Mouse (Mus musculus) inflammation-experienced regulatory T-cells, adult 6 months (primary cell): ENCODE results near the gene Cend1. TPM values are rescaled to one million over a fixed set of nuclear protein-coding genes. Genes with fewer than 3 reads are reported as not detected.

ENCODE experiments used
- ATAC-seq: one replicate; pipeline ENCODE4 v1.8.0; 2017
- polyA plus RNA-seq, 3 experiments: library from polyadenylated mRNA; unstranded; fragments of 100-300 nt; shearing (Covaris generic); gene quantifications; one replicate each; pipeline ENCODE4 v1.2.1; 2017

The Cend1 gene
- polyA plus RNA-seq: 1 to 10 TPM in 1 of 3 experiments, not detected in 2; 1.7 TPM

- ATAC-seq: no peak
Measured at GRCm38 (mm10) chr7:141429310-141429709, at the start of gene Cend1. TSS of gene Cend1 (minus strand) at chr7:141429491.

- no peak for ATAC-seq
Measured at GRCm38 (mm10) chr7:141478270-141478748, 49.0 kb upstream of the Cend1 start.

- ATAC-seq: no peak
Measured at GRCm38 (mm10) chr7:141477578-141478269, 48.4 kb upstream of the Cend1 start.

- no peak for ATAC-seq
Measured at GRCm38 (mm10) chr7:141476981-141477370, 47.7 kb upstream of the Cend1 start.

- no peak for ATAC-seq
Measured at GRCm38 (mm10) chr7:141476226-141476980, 47.1 kb upstream of the Cend1 start.

GRCm38 (mm10) chr7:141475805-141476158 lies 46.5 kb upstream of the Cend1 start:
- ATAC-seq: no peak

GRCm38 (mm10) chr7:141475011-141475804 lies 45.9 kb upstream of the Cend1 start, which contains the start of the genes Polr2l and Tspan4:
TSS of gene Polr2l (minus strand) at chr7:141475132.
TSS of gene Tspan4 (plus strand) at chr7:141475240.
- ATAC-seq: peak; percentile 89

GRCm38 (mm10) chr7:141474160-141474559 lies 44.9 kb upstream of the Cend1 start:
- no peak for ATAC-seq

- ATAC-seq: no peak
Measured at GRCm38 (mm10) chr7:141472763-141473162, 43.5 kb upstream of the Cend1 start.

- ATAC-seq: no peak
Measured at GRCm38 (mm10) chr7:141472226-141472625, 42.9 kb upstream of the Cend1 start.

GRCm38 (mm10) chr7:141471236-141471635 lies 41.9 kb upstream of the Cend1 start:
- ATAC-seq: no peak

GRCm38 (mm10) chr7:141470637-141470944 lies 41.3 kb upstream of the Cend1 start:
- ATAC-seq: no peak

- ATAC-seq: no peak
Measured at GRCm38 (mm10) chr7:141469901-141470636, 40.8 kb upstream of the Cend1 start.

- no peak for ATAC-seq
Measured at GRCm38 (mm10) chr7:141469352-141469751, 40.1 kb upstream of the Cend1 start.

- ATAC-seq: no peak
Measured at GRCm38 (mm10) chr7:141468522-141469211, 39.4 kb upstream of the Cend1 start.

- no peak for ATAC-seq
Measured at GRCm38 (mm10) chr7:141468164-141468521, 38.9 kb upstream of the Cend1 start.

- ATAC-seq: peak; percentile 67
Measured at GRCm38 (mm10) chr7:141467230-141468030, 38.1 kb upstream of the Cend1 start, which contains the start of gene Cd151. TSS of gene Cd151 (plus strand) at chr7:141467392.

GRCm38 (mm10) chr7:141466607-141467148 lies 37.4 kb upstream of the Cend1 start:
- ATAC-seq: no peak

GRCm38 (mm10) chr7:141466045-141466394 lies 36.7 kb upstream of the Cend1 start:
- ATAC-seq: no peak

GRCm38 (mm10) chr7:141465388-141466044 lies 36.2 kb upstream of the Cend1 start:
- ATAC-seq: no peak
